Mouse (Mus musculus) embryo, embryonic 11.5 days (tissue): ENCODE measurements at regions not wholly inside any gene's neighbourhood (a gene's known extent, or its start where the extent isn't known, plus 50 kb on each side); places are given as distances from the start of the nearest gene placed in this dataset.

ENCODE experiments used
- DNase-seq: peaks from one replicate; pipeline ENCODE4 v3.0.0-alpha.2; 2012; ENCODE audit warnings: low read depth, low spot score

DNA sequence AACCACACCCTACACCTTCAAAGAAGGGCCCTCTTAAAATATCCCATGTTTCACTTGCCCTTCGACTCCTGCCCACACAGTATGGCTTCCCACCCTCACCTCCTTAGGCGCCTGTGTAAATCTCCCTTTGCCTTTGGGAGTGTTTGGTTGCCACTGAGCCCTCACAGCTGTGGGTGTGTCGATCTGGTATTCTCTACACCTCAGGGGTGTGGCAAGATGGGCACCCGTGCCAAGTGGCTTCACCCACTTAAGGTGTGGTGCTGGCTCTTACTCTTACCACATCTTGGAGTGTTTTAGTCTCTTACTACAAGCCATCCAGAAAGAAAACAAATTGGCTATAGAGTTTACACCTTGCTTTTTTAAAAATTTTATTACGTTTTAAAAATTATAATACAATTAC, 205.3 kb upstream of the Prdm1 start:
- DNase-seq: no peak

DNA sequence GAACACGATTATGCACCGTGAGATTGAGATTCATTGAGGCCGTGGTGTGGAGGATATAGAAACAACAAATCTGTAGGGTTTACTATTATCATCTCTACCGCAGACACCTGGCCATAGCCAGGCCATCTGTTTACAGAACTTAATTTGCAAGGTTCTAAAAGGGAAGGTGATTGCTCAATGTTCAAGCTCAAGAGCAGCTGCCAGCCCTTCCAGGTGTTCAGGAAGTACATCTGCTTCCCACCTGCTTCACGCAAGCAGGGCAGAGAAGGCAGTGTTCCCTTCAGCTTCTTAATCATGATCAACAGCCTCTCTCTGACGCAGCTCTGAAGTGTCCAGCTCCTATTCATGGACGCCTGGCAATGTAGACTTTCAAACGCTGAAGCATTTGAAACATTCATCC, 202.4 kb upstream of the Prdm1 start:
- DNase-seq: no peak

- DNase-seq: no peak
Observed at GRCm38 (mm10) chr10:44728963-44729362, 200.7 kb upstream of the Prdm1 start.

- DNase-seq: no peak
Observed at GRCm38 (mm10) chr10:44724575-44724974, 196.3 kb upstream of the Prdm1 start.

DNA sequence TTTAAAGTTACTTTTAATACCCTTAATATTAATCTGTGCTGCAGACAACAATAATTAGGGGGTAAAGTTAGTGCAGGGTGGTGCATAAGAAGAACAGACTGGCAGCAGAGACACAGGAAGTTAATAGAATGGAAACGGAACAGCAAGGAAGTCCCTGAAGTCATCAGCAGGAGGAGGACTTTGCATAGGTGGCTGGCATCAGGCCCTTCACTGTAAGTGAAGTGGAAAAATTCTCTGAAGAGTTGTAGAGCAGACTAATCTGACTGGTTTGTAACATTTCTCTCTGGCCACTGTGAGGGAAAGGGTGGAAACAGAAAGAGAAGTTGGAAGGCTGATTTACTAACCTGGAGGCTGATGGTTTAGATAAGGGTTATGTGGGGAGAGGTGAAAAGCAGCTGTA, 195.5 kb upstream of the Prdm1 start:
- no peak for DNase-seq

DNA sequence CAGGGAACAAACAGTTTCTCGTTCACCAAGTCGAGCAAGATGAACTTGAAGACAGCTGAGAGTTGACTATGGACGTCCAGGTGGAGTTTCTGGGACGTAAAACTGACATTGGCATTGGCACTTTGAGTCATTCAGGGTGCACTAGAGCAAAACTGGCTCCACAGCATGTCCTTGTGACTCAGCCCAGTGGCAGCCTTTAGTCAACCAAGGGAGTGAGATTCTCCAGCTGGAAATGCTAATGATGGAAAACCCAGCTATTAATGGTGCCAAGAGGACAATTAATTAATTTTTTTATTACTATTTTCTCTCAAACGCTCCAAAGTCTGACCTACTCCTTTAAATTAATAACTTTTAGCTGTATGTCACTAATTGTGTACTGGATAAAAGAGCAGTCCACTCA, 195.0 kb upstream of the Prdm1 start:
- DNase-seq: no peak

DNA sequence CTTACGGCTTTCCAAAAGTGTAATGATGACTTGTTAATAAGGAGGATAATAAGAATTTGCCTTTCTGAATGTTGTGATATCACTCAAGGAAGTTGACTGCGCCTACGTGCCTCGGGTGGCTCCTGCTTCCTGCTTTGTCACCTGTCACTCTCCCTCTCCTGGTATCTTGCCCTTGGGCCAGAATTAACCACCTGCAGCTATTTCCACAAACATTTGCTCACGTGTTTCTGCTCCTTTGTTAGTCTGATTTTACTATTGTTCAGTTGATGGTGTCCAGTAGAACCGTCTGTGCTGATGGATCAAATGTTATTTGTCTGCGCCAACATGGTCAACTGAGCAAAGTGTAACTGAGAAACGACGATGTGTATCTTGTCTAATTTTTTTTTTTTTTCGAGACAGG, 193.4 kb upstream of the Prdm1 start:
- no peak for DNase-seq

DNA sequence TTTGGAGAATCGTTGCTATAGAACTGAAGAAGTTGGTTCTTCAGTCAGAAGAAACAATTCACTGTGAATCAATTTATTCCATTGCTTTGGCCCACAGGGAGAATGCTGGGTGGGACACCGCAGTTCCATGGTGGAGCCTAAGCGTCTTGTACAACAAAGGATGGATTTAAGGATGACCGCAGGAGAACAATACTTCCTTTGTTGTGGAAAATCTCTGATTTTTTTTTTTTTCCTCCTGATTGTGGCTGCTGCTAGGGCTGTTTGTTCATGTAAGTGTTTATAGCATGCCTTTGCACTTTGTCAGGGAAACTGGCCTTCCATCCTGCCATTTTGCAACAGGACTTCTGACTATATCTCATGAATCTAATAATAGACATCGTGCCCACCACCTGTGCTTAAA, 188.3 kb upstream of the Prdm1 start:
- DNase-seq: no peak

- DNase-seq: no peak
Observed at GRCm38 (mm10) chr10:44715902-44716301, 187.6 kb upstream of the Prdm1 start.

DNA sequence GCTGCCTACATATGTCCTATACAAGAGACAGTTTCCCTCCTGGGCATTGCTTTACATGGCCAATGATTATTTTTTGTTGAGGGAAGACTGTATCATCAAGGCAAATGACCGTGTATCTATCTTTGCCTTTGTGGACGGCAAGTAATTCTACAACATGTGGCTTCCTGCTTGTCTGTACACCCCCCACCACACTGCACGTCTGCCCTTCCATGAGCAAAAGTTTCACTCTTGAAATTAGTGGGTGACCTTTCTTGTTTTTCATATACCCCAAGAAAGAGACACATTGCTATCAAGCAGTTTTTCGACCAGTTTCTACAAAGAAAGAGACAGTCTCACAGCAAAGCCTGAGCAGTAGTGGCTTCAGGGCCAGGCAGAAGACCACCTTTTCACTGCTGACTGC, 180.5 kb upstream of the Prdm1 start:
- DNase-seq: no peak

DNA sequence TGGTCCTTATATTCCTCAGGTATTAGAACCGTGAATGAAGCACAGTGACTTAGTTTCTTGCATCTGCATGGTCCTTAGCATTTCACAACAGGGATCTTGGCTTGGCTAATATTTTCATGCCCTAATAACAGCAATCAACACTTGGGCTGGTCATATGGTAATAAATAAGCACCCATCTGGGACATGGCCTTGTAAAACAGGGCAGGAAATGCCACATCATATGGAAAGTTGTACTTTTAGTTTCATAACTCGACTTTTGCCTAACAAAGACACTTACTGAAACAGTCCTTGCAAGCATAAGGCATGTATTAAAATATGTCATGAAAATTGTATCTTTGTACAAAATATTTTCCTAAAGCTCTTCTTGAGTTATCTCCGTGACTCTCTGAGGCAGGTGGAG, 175.8 kb upstream of the Prdm1 start:
- DNase-seq: no peak

GRCm38 (mm10) chr10:44702108-44702507, 173.8 kb upstream of the Prdm1 start:
- DNase-seq: no peak

- no peak for DNase-seq
Observed at GRCm38 (mm10) chr10:44699988-44700537, 171.8 kb upstream of the Prdm1 start.

GRCm38 (mm10) chr10:44697966-44698365, 169.7 kb upstream of the Prdm1 start:
- no peak for DNase-seq

DNA sequence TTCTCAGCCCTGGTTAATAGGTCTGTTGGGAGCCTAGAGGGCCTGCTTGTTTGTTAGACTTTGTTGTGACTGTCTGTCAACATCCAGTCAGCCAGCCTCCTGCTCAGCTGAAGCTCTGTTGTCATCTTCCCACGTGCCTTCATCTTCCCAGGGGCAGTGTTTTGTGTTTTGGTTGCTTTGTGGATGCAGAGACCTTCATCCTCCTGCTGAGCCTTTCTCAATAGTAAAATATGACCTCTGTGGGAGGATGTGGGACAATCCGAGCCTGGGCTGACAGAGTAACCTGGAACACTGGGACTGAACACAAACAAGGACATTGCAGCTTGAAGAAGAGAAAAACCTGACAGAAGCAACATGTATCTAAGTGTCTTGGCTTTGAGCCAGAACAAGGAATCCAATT, 168.7 kb upstream of the Prdm1 start:
- DNase-seq: no peak

DNA sequence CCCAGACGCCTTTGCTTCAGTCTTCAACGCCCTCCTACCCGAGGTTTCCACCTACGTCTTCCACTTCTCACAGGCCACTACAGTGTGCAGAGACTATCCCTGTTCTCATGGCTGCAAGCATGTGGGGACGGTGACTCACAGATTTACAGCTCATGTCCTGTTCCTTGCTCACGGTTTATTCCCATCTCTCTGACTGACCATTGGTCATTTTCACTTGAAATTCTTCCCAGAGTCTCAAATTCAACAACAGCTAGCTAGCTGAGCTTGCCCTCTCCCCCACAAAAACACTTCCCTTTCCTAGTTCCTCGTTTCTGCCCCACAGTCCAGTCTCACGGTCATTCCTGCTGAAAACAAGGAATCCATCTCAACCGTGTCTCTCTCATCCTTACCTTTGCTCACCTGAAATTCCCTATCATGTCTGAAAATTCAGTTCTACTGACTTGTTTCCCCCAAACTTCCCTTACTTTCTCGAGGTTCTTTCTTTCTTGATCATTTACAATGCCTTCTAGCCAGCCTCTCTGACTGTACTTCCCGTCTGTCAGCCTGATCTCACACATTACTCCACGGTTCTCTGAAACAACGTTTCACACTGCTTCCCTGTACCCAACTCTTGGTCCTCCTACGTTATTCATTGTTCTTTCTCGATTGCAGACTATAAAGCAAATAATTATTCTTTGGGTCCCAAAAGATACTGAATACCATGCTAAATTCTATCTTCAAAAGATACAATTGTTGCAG, 163.5 kb upstream of the Prdm1 start:
- no peak for DNase-seq

DNA sequence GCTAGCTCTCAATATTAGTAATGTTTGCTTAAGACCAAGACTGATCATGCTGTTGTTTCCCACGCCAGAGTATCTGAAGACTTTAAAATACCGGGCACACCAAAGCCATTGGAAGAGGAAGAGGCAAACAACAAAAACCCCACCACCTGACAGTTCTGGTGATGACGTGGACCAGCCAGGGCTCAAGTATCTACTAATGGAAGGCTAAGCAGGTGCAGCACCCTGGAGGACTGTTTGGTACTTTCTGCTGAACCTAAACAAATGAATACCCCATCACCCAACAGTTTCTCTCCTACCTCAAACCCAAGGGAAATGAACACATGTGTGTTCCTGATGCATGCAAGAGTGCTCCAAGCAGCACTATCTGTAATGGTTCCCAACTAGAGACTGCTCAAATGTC, 160.3 kb upstream of the Prdm1 start:
- no peak for DNase-seq

- DNase-seq: no peak
Observed at GRCm38 (mm10) chr10:44686055-44686454, 157.8 kb upstream of the Prdm1 start.

- DNase-seq: no peak
Observed at GRCm38 (mm10) chr10:44685215-44685614, 156.9 kb upstream of the Prdm1 start.

- no peak for DNase-seq
Observed at GRCm38 (mm10) chr10:44676506-44676905, 148.2 kb upstream of the Prdm1 start.

GRCm38 (mm10) chr10:44665509-44666144, 137.3 kb upstream of the Prdm1 start:
- DNase-seq: no peak

DNA sequence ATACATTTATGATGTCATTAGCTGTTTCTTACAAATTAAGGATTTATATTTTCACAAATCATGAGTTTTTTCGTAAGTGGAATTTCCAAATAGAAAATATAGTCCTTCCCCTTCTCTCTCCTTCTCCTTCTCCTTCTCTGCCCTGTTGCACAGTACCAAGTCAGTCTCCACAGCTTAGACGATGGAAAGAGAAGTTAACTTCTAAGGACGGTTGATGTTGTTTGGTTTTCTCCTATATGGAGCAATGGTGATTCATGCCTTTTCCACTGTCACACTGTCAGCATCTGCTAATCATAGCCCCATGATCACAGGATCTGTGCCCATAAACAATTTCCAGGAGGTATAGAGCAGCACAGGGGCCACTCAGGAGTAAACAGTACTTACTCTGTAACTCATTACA, 131.2 kb upstream of the Prdm1 start:
- no peak for DNase-seq

GRCm38 (mm10) chr10:44653761-44654160, 125.5 kb upstream of the Prdm1 start:
- no peak for DNase-seq
